Mouse (Mus musculus): ENCODE data around the gene Abca2.

DNA sequence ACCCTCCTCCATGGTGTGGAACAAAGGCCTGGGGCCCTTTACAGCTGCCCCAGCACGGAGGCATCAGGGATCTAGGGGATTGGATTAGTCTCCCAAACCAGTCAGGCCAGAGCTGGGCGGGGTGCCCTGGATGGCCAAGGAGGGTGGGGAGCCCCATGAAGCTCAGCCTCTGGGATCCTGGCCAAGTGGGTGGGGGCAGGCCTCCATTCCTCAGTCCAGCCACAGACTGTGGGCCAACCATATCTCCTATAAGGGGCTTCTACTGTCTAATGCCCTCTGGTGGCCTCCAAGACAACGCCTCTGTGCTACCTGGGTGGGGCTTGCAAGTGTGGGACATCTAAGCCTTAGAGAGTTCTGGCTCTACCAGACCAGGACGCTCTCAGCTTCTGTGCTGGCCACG is 30.4 kb downstream of the Abca2 start:
- no peak for TF ChIP-seq POLR2A (IDR thresholded peaks at IDR 0.05; ENCODE audit: low read depth, low read length)
- TF ChIP-seq CTCF (conservative IDR thresholded peaks at IDR 0.05; ENCODE audit: insufficient read depth, insufficient read length, low read depth, low read length) = no peak

Measured in kidney, adult 2 months (tissue).